Mouse (Mus musculus): Measurements from ENCODE around the gene Arhgef2. TPM values are rescaled to one million over a fixed set of nuclear protein-coding genes. Genes with fewer than 3 reads are reported as not detected.

The Arhgef2 gene
- total RNA-seq, 2 experiments from 2014 or later = 42.5 to 48.1 TPM

Other genes with a start within 250 kb of the Arhgef2 start
- gene Paqr6, start 241.4 kb upstream of the Arhgef2 start, total RNA-seq (2021) = 1 to 10 TPM in 1 of 2 experiments, under 1 TPM in 1; 0.22 to 1.5 TPM
- not detected for gene Bglap3, start 233.2 kb upstream of the Arhgef2 start, total RNA-seq (2021)
- gene Bglap2, start 227.3 kb upstream of the Arhgef2 start, total RNA-seq (2021) = not detected
- not detected for gene Bglap, start 221.5 kb upstream of the Arhgef2 start, total RNA-seq (2021)
- 10 to 100 TPM; 30.1 to 31.9 TPM for gene Pmf1, start 195.6 kb upstream of the Arhgef2 start, total RNA-seq (2021)
- 10 to 100 TPM; 11.4 to 11.9 TPM for gene Slc25a44, start 180.8 kb upstream of the Arhgef2 start, total RNA-seq (2021)
- gene Sema4a, start 144.8 kb upstream of the Arhgef2 start, total RNA-seq (2021) = 1 to 10 TPM; 2.1 to 2.2 TPM
- gene Lmna, start 96.0 kb upstream of the Arhgef2 start, total RNA-seq (2021) = 100 to 1,000 TPM; 125 to 161 TPM
- gene Mex3a, start 73.6 kb upstream of the Arhgef2 start, total RNA-seq (2021) = 1 to 10 TPM in 1 of 2 experiments, under 1 TPM in 1; 0.64 to 1.6 TPM
- gene Rab25, start 57.7 kb upstream of the Arhgef2 start, total RNA-seq (2021) = not detected
- 10 to 100 TPM; 78.3 to 80.4 TPM for gene Lamtor2, start 52.9 kb upstream of the Arhgef2 start, total RNA-seq (2021)
- 10 to 100 TPM; 42.0 to 45.5 TPM for gene Ubqln4, start 52.2 kb upstream of the Arhgef2 start, total RNA-seq (2021)
- gene Ssr2, start 30.1 kb upstream of the Arhgef2 start, total RNA-seq (2021) = 10 to 100 TPM; 80.7 to 98.2 TPM
- not detected for gene Rxfp4, start 47.2 kb downstream of the Arhgef2 start, total RNA-seq (2021)
- 10 to 100 TPM; 18.0 to 20.8 TPM for gene Khdc4, start 79.8 kb downstream of the Arhgef2 start, total RNA-seq (2021)
- 10 to 100 TPM; 17.3 to 21.4 TPM for gene Rit1, start 110.9 kb downstream of the Arhgef2 start, total RNA-seq (2021)
- 1 to 10 TPM; 3.7 to 4.2 TPM for gene Syt11, start 169.2 kb downstream of the Arhgef2 start, total RNA-seq (2021)
- gene Gon4l, start 229.3 kb downstream of the Arhgef2 start, total RNA-seq (2021) = 10 to 100 TPM; 11.9 to 12.5 TPM